Mouse (Mus musculus): ENCODE results near the gene Tef. TPM values are rescaled to one million over a fixed set of nuclear protein-coding genes. Genes with fewer than 3 reads are reported as not detected.
A peak's percentile ranks its signal among the peaks of the same experiment; 100 is the strongest.

The Tef gene
- polyA plus RNA-seq, 1 experiment from 2014 or later: 17.9 TPM

- H3K4me3 ChIP-seq (replicated peaks; ENCODE audit: low read depth, low read length): no peak overlapping the region
- no peak for ATAC-seq (replicated peaks; ENCODE audit: low FRiP score, low read depth)
- no peaks in the 10 kb centered on the region for H3K9me3 ChIP-seq (replicated peaks; ENCODE audit: low read length)
- no peak overlapping the region; the same call in 1 of the 2 replicates for H3K4me2 ChIP-seq (ENCODE audit: low read length)
- H3K9ac ChIP-seq (ENCODE audit: low read depth, low read length): no peak overlapping the region
- no peaks in the 10 kb centered on the region for H3K27me3 ChIP-seq (ENCODE audit: insufficient read depth, low read length)
- WGBS: 65% methylated on average over 1 of the region's 1 CpGs
- no peak overlapping the region for H3K27ac ChIP-seq
- no peaks in the 10 kb centered on the region for H3K36me3 ChIP-seq (ENCODE audit: insufficient read depth, low read length)
- no peak for DNase-seq (ENCODE audit: low spot score)
- TF ChIP-seq CTCF (IDR thresholded peaks at IDR 0.05; ENCODE audit: low read depth): no peak
- H3K4me1 ChIP-seq (replicated peaks; ENCODE audit: insufficient read depth, low read length): peaks cover 40% of the 10 kb centered on the region
Measured at GRCm38 (mm10) chr15:81804172-81804571, 2.0 kb downstream of the Tef start.

- Histone ChIP-seq H3K36me3 (ENCODE audit: insufficient read depth, low read length) (no peaks in the 10 kb centered on the region), H3K4me2 (ENCODE audit: low read length) (no peak overlapping the region), H3K27me3 (ENCODE audit: insufficient read depth, low read length) (no peaks in the 10 kb centered on the region), H3K4me3 (replicated peaks; ENCODE audit: low read depth, low read length) (no peak overlapping the region), H3K9me3 (replicated peaks; ENCODE audit: low read length) (no peaks in the 10 kb centered on the region), H3K4me1 (replicated peaks; ENCODE audit: insufficient read depth, low read length) (peaks cover 47% of the 10 kb centered on the region), H3K9ac (ENCODE audit: low read depth, low read length) (no peak overlapping the region), H3K27ac (peak overlapping the region; percentile 76)
- no peak for TF ChIP-seq CTCF (IDR thresholded peaks at IDR 0.05; ENCODE audit: low read depth)
- 55% methylated on average over 3 of the region's 3 CpGs for WGBS
- DNase-seq (ENCODE audit: low spot score) (peak; percentile 6), ATAC-seq (replicated peaks; ENCODE audit: low FRiP score, low read depth) (no peak)
Measured at GRCm38 (mm10) chr15:81804883-81805282, 2.7 kb downstream of the Tef start.

DNA sequence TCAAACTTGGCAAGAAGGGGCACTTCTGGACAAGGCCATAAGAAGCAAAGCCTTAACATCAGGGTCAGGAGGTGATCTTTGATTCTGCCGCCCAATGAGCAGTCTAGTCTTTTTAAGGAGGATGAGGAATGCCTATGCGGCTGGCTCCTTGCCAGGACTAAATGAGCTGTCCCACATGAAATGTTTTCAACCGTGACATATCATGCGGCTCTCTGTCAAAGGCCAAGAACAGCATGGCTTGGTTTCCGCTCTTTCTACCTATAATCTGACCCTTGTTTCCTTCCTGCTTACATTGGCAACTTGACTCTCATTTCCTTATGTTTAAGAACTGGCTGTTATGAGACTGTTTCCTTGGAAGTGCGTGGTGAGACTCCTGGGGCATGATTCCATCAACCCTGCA lies 3.4 kb downstream of the Tef start:
- peak overlapping the region; percentile 76 for H3K27ac ChIP-seq
- H3K9ac ChIP-seq (ENCODE audit: low read depth, low read length): no peak overlapping the region
- DNase-seq (ENCODE audit: low spot score) (peak; percentile 82), ATAC-seq (replicated peaks; ENCODE audit: low FRiP score, low read depth) (no peak)
- no peak overlapping the region for H3K4me3 ChIP-seq (replicated peaks; ENCODE audit: low read depth, low read length)
- H3K36me3 ChIP-seq (ENCODE audit: insufficient read depth, low read length): no peaks in the 10 kb centered on the region
- H3K9me3 ChIP-seq (replicated peaks; ENCODE audit: low read length): no peaks in the 10 kb centered on the region
- TF ChIP-seq CTCF (IDR thresholded peaks at IDR 0.05; ENCODE audit: low read depth): no peak
- H3K27me3 ChIP-seq (ENCODE audit: insufficient read depth, low read length): no peaks in the 10 kb centered on the region
- 7% methylated on average over 6 of the region's 6 CpGs for WGBS
- H3K4me1 ChIP-seq (replicated peaks; ENCODE audit: insufficient read depth, low read length): peaks cover 47% of the 10 kb centered on the region
- peak overlapping the region; percentile 9; the same call in 1 of the 2 replicates for H3K4me2 ChIP-seq (ENCODE audit: low read length)

DNA sequence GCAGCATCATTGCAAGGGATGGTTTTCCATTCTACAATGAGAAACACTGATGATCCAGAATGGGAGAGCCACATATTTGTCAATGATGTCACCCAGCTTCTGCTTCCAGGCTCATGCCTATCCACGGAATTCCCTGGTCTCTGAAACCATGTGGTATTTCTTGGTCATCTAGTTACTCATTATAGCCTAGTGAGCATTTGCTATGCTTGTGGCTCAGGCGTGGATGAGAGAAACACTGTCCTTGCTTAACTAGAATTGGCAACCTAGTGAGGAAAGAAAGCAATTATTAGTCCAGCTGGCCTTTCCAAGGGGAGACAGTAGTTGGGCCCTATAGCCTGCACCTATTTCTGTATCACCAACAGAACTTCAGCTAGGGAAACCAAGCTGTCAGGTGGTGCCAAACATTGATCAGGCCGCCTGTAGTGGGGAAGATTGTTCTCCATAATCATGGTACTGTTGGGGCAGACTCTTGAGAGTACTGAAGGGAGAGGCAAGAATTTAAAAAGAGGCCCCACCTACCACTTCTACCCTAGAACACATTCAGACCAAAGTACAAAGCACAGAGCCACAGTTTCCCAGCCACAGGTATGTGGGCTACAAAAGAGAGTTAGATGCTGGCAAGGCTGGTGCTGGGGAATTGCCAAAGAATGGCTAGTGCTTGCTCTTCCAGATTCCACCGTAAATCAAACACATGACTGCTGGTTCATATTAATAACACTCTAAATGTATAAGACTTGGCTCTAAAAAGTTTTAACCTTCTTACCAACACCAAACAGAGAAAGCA lies 4.6 kb downstream of the Tef start:
- Histone ChIP-seq H3K4me1 (replicated peaks; ENCODE audit: insufficient read depth, low read length) (peaks cover 47% of the 10 kb centered on the region), H3K4me2 (ENCODE audit: low read length) (no peak overlapping the region), H3K9ac (ENCODE audit: low read depth, low read length) (no peak overlapping the region), H3K9me3 (replicated peaks; ENCODE audit: low read length) (no peaks in the 10 kb centered on the region), H3K36me3 (ENCODE audit: insufficient read depth, low read length) (no peaks in the 10 kb centered on the region), H3K27ac (no peak overlapping the region; the same call in 1 of the 2 replicates), H3K27me3 (ENCODE audit: insufficient read depth, low read length) (no peaks in the 10 kb centered on the region), H3K4me3 (replicated peaks; ENCODE audit: low read depth, low read length) (no peak overlapping the region)
- 83% methylated on average over 4 of the region's 4 CpGs for WGBS
- DNase-seq (ENCODE audit: low spot score): no peak
- ATAC-seq (replicated peaks; ENCODE audit: low FRiP score, low read depth): no peak
- TF ChIP-seq CTCF (IDR thresholded peaks at IDR 0.05; ENCODE audit: low read depth): no peak

DNA sequence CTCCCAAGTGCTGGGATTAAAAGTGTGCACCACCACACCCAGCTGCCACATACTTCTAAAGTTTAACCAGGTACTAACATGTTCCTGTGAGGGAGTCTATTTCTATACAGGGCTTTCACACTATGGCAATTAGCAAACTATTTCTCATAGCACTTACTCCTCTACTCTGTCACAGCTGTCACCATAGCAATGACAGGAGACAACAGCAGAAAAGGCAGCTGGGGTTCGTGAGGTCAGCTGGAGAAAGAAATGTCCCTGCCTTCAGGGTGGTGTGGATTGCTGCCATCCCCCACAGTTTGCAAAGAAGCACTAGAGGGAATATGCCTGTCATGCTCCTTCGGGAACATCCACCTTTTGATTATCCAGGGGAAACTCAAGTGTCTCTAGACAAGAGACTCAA lies 6.6 kb downstream of the Tef start:
- Histone ChIP-seq H3K36me3 (ENCODE audit: insufficient read depth, low read length) (no peaks in the 10 kb centered on the region), H3K27ac (no peak overlapping the region), H3K4me2 (ENCODE audit: low read length) (no peak overlapping the region), H3K9ac (ENCODE audit: low read depth, low read length) (no peak overlapping the region), H3K4me1 (replicated peaks; ENCODE audit: insufficient read depth, low read length) (peaks cover 38% of the 10 kb centered on the region), H3K9me3 (replicated peaks; ENCODE audit: low read length) (no peaks in the 10 kb centered on the region), H3K4me3 (replicated peaks; ENCODE audit: low read depth, low read length) (no peak overlapping the region), H3K27me3 (ENCODE audit: insufficient read depth, low read length) (no peaks in the 10 kb centered on the region)
- 63% methylated on average over 2 of the region's 2 CpGs for WGBS
- ATAC-seq (replicated peaks; ENCODE audit: low FRiP score, low read depth): no peak
- TF ChIP-seq CTCF (IDR thresholded peaks at IDR 0.05; ENCODE audit: low read depth): no peak
- no peak for DNase-seq (ENCODE audit: low spot score)

- Histone ChIP-seq H3K9me3 (replicated peaks; ENCODE audit: low read length) (no peaks in the 10 kb centered on the region), H3K9ac (ENCODE audit: low read depth, low read length) (peak overlapping the region; percentile 81; the same call in 1 of the 2 replicates), H3K27ac (peak overlapping the region; percentile 92), H3K27me3 (ENCODE audit: insufficient read depth, low read length) (no peaks in the 10 kb centered on the region), H3K4me3 (replicated peaks; ENCODE audit: low read depth, low read length) (peak overlapping the region; percentile 65; the same call in 1 of the 2 replicates), H3K4me1 (replicated peaks; ENCODE audit: insufficient read depth, low read length) (peaks cover 30% of the 10 kb centered on the region), H3K4me2 (ENCODE audit: low read length) (peak overlapping the region; percentile 71), H3K36me3 (ENCODE audit: insufficient read depth, low read length) (no peaks in the 10 kb centered on the region)
- ATAC-seq (replicated peaks; ENCODE audit: low FRiP score, low read depth): no peak
- 29% methylated on average over 1 of the region's 1 CpGs for WGBS
- no peak for TF ChIP-seq CTCF (IDR thresholded peaks at IDR 0.05; ENCODE audit: low read depth)
- DNase-seq (ENCODE audit: low spot score): peak; percentile 18
Measured at GRCm38 (mm10) chr15:81809550-81809949, 7.3 kb downstream of the Tef start.

Measured in kidney, postnatal 0 days (tissue).